Mouse (Mus musculus): Measurements from ENCODE around the gene Dctn1. TPM values are rescaled to one million over a fixed set of nuclear protein-coding genes. Genes with fewer than 3 reads are reported as not detected.
A peak's percentile ranks its signal among the peaks of the same experiment; 100 is the strongest.

The Dctn1 gene
- polyA plus RNA-seq, 1 experiment from 2014 or later: 55.3 TPM

DNA sequence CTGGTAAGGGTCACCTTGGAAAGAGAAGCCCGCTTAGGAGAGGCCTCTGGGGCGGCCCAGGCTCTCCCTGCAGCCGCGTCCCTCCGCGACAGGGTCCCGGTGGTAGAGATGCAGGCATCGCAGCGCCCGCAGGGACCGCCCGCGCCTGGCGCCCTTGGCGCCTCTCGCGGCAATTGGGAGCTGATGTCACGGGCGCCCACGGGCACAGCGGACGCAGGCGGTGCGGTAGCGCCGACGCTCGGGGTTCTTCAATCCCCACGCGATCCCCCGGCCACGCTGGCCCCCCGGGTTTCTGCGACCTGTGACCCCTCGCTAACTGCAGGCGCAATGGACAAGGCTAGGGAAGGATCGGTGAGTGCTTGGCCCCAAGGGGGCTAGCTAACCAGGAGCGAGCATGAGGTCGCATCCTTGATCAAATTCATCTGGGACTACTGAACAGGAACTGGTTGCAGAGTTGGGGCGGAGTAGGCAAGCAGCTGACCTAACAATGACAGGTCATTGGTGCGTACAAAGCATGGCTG is 23.4 kb upstream of the Dctn1 start:
- DNase-seq (ENCODE audit: low spot score) (no peak), ATAC-seq (no peak)
- peaks cover 3% of the 10 kb centered on the region; the same call in 1 of the 2 replicates for H3K4me1 ChIP-seq (ENCODE audit: insufficient read depth, low read depth, low read length)
- H3K36me3 ChIP-seq (ENCODE audit: insufficient read depth, low read length): no peaks in the 10 kb centered on the region
- no peaks in the 10 kb centered on the region for H3K9me3 ChIP-seq (ENCODE audit: low read length)
- H3K4me2 ChIP-seq (replicated peaks; ENCODE audit: low read depth, low read length): peak overlapping the region; percentile 41
- WGBS: 12% methylated on average over 41 of the region's 41 CpGs
- no peak for TF ChIP-seq CTCF (IDR thresholded peaks at IDR 0.05)
- no peak for TF ChIP-seq EP300 (IDR thresholded peaks at IDR 0.05)
- no peak overlapping the region for H3K27ac ChIP-seq (ENCODE audit: low read length)
- H3K4me3 ChIP-seq (ENCODE audit: low read depth, low read length): no peak overlapping the region; the same call in 1 of the 2 replicates
- no peaks in the 10 kb centered on the region for H3K27me3 ChIP-seq (replicated peaks; ENCODE audit: insufficient read depth, low read length)
- H3K9ac ChIP-seq (replicated peaks; ENCODE audit: low read depth): no peak overlapping the region

GRCm38 (mm10) chr6:83142886-83143285 is 22.8 kb upstream of the Dctn1 start:
- ATAC-seq: no peak
- H3K9ac ChIP-seq (replicated peaks; ENCODE audit: low read depth): no peak overlapping the region
- no peak overlapping the region for H3K4me3 ChIP-seq (ENCODE audit: low read depth, low read length)
- H3K27me3 ChIP-seq (replicated peaks; ENCODE audit: insufficient read depth, low read length): no peaks in the 10 kb centered on the region
- no peak overlapping the region for H3K4me2 ChIP-seq (replicated peaks; ENCODE audit: low read depth, low read length)
- DNase-seq (ENCODE audit: low spot score): no peak
- H3K9me3 ChIP-seq (ENCODE audit: low read length): no peaks in the 10 kb centered on the region
- H3K36me3 ChIP-seq (ENCODE audit: insufficient read depth, low read length): peaks cover 3% of the 10 kb centered on the region; the same call in 1 of the 2 replicates
- WGBS: 69% methylated on average over 11 of the region's 11 CpGs
- TF ChIP-seq CTCF (IDR thresholded peaks at IDR 0.05) (no peak), EP300 (IDR thresholded peaks at IDR 0.05) (no peak)
- H3K4me1 ChIP-seq (ENCODE audit: insufficient read depth, low read depth, low read length): peaks cover 3% of the 10 kb centered on the region; the same call in 1 of the 2 replicates
- H3K27ac ChIP-seq (ENCODE audit: low read length): no peak overlapping the region

GRCm38 (mm10) chr6:83145209-83145608 is 20.5 kb upstream of the Dctn1 start:
- no peak for TF ChIP-seq EP300 (IDR thresholded peaks at IDR 0.05)
- peak; percentile 15; the same call in 1 of the 2 replicates for TF ChIP-seq CTCF (IDR thresholded peaks at IDR 0.05)
- Histone ChIP-seq H3K36me3 (ENCODE audit: insufficient read depth, low read length) (peaks cover 4% of the 10 kb centered on the region; the same call in 1 of the 2 replicates), H3K9me3 (ENCODE audit: low read length) (no peaks in the 10 kb centered on the region), H3K4me2 (replicated peaks; ENCODE audit: low read depth, low read length) (no peak overlapping the region), H3K9ac (replicated peaks; ENCODE audit: low read depth) (no peak overlapping the region), H3K4me3 (ENCODE audit: low read depth, low read length) (no peak overlapping the region), H3K4me1 (ENCODE audit: insufficient read depth, low read depth, low read length) (no peaks in the 10 kb centered on the region), H3K27ac (ENCODE audit: low read length) (no peak overlapping the region), H3K27me3 (replicated peaks; ENCODE audit: insufficient read depth, low read length) (no peaks in the 10 kb centered on the region)
- no peak for ATAC-seq
- WGBS: 53% methylated on average over 2 of the region's 2 CpGs
- DNase-seq (ENCODE audit: low spot score): no peak

DNA sequence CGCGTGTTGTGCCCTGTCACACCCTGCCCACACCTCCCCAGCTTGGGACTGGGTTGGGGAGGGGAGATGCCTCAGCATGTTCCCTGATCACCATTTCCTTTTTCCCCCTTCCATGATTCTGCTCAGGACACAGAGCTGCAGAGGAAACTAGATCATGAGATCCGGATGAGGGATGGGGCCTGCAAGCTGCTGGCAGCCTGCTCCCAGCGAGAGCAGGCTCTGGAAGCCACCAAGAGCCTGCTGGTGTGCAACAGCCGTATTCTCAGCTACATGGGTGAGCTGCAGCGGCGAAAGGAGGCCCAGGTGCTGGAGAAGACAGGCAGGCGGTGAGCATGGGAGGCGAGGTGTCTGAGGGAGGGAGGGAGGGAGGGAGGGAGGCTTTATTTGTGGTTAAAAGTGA is 19.9 kb upstream of the Dctn1 start:
- Histone ChIP-seq H3K9ac (replicated peaks; ENCODE audit: low read depth) (no peak overlapping the region), H3K4me1 (ENCODE audit: insufficient read depth, low read depth, low read length) (no peaks in the 10 kb centered on the region), H3K27ac (ENCODE audit: low read length) (no peak overlapping the region), H3K36me3 (ENCODE audit: insufficient read depth, low read length) (peaks cover 4% of the 10 kb centered on the region; the same call in 1 of the 2 replicates), H3K27me3 (replicated peaks; ENCODE audit: insufficient read depth, low read length) (no peaks in the 10 kb centered on the region), H3K4me2 (replicated peaks; ENCODE audit: low read depth, low read length) (no peak overlapping the region), H3K4me3 (ENCODE audit: low read depth, low read length) (no peak overlapping the region), H3K9me3 (ENCODE audit: low read length) (no peaks in the 10 kb centered on the region)
- WGBS: 80% methylated on average over 9 of the region's 9 CpGs
- ATAC-seq: no peak
- no peak for DNase-seq (ENCODE audit: low spot score)
- TF ChIP-seq CTCF (IDR thresholded peaks at IDR 0.05) (no peak), EP300 (IDR thresholded peaks at IDR 0.05) (no peak)

- H3K36me3 ChIP-seq (ENCODE audit: insufficient read depth, low read length): peaks cover 4% of the 10 kb centered on the region; the same call in 1 of the 2 replicates
- H3K9me3 ChIP-seq (ENCODE audit: low read length): no peaks in the 10 kb centered on the region
- no peak for DNase-seq (ENCODE audit: low spot score)
- H3K4me3 ChIP-seq (ENCODE audit: low read depth, low read length): no peak overlapping the region
- no peak for ATAC-seq
- TF ChIP-seq CTCF (IDR thresholded peaks at IDR 0.05) (no peak), EP300 (IDR thresholded peaks at IDR 0.05) (no peak)
- H3K4me1 ChIP-seq (ENCODE audit: insufficient read depth, low read depth, low read length): no peaks in the 10 kb centered on the region
- H3K4me2 ChIP-seq (replicated peaks; ENCODE audit: low read depth, low read length): no peak overlapping the region
- H3K9ac ChIP-seq (replicated peaks; ENCODE audit: low read depth): no peak overlapping the region
- no peak overlapping the region for H3K27ac ChIP-seq (ENCODE audit: low read length)
- WGBS: 59% methylated on average over 7 of the region's 7 CpGs
- no peaks in the 10 kb centered on the region for H3K27me3 ChIP-seq (replicated peaks; ENCODE audit: insufficient read depth, low read length)
Measured at GRCm38 (mm10) chr6:83147280-83147679, 18.4 kb upstream of the Dctn1 start.

DNA sequence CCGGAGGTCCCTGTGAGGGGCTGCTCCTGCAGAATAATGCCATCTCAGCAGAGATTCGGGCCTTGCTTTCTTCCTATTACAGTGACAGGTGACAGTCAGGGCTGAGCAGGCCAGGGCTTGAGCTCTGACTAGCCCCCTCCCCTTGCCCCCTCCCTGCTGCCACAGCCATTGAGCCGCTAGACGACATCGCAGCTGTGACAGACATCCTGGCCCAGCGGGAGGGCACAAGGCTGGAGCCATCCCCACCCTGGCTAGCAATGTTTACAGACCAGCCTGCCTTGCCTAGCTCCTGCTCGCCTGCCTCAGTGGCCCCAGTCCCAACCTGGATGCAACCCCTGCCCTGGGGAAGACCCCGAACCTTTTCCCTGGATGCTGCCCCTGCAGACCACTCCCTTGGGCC is 14.0 kb upstream of the Dctn1 start:
- no peak for DNase-seq (ENCODE audit: low spot score)
- Histone ChIP-seq H3K27ac (ENCODE audit: low read length) (no peak overlapping the region), H3K4me1 (ENCODE audit: insufficient read depth, low read depth, low read length) (0 out of 2 replicates have a peak, but pooled peaks cover 2% of the 10 kb centered on the region), H3K9ac (replicated peaks; ENCODE audit: low read depth) (no peak overlapping the region), H3K27me3 (replicated peaks; ENCODE audit: insufficient read depth, low read length) (no peaks in the 10 kb centered on the region), H3K36me3 (ENCODE audit: insufficient read depth, low read length) (peaks cover 4% of the 10 kb centered on the region; the same call in 1 of the 2 replicates), H3K9me3 (ENCODE audit: low read length) (no peaks in the 10 kb centered on the region), H3K4me2 (replicated peaks; ENCODE audit: low read depth, low read length) (no peak overlapping the region), H3K4me3 (ENCODE audit: low read depth, low read length) (no peak overlapping the region)
- TF ChIP-seq CTCF (IDR thresholded peaks at IDR 0.05) (no peak), EP300 (IDR thresholded peaks at IDR 0.05) (no peak)
- WGBS: 39% methylated on average over 8 of the region's 8 CpGs
- ATAC-seq: no peak
